Mouse (Mus musculus) neutrophil, adult 59 days (primary cell): ENCODE results near the gene Shisa6. TPM values are rescaled to one million over a fixed set of nuclear protein-coding genes. Genes with fewer than 3 reads are reported as not detected.

ENCODE experiments used
- total RNA-seq, 2 experiments: library from RNA; stranded (reverse); gene quantifications; 1 replicate in 1 of 2; 2 replicates in 1 of 2; pipeline ENCODE4 v1.2.4; 2023

Shisa6 gene
- total RNA-seq: not detected

DNA sequence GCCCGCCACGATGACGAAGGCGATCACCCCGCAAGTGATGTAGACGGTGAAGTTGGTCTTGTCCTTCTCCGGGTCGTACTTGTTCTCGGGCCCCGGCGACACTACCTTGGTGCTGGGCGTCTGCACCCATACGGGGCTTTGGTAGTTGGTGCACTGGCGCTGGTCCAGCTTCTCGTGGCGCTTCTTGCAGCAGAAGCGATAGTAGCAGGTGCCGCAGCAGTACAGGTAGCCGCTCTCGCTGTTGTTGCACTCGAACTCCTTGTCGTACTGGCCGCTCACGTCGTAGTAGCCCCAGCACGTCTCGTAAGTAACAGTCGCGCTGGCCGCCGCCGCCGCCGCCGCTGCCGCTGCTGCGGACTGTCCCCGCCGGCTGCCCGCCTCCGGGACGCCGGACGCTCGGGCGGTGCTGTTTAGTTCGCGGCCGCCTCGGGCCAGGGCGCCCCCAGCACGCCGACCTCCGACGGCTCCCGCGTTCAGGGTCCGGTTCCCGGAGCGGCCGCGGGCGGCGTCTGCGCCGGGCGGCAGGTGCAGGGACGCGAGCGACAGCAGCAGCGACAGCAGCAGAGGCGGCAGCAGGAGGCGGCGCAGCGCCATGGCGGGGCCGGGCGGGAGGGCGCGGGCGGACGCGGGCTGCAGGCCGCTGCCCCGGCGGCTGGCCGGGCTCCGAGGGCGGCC, at the start of gene Shisa6:
Gene Shisa6, minus strand, starts transcription at position 594 of the 675 bp plus-strand sequence.

DNA sequence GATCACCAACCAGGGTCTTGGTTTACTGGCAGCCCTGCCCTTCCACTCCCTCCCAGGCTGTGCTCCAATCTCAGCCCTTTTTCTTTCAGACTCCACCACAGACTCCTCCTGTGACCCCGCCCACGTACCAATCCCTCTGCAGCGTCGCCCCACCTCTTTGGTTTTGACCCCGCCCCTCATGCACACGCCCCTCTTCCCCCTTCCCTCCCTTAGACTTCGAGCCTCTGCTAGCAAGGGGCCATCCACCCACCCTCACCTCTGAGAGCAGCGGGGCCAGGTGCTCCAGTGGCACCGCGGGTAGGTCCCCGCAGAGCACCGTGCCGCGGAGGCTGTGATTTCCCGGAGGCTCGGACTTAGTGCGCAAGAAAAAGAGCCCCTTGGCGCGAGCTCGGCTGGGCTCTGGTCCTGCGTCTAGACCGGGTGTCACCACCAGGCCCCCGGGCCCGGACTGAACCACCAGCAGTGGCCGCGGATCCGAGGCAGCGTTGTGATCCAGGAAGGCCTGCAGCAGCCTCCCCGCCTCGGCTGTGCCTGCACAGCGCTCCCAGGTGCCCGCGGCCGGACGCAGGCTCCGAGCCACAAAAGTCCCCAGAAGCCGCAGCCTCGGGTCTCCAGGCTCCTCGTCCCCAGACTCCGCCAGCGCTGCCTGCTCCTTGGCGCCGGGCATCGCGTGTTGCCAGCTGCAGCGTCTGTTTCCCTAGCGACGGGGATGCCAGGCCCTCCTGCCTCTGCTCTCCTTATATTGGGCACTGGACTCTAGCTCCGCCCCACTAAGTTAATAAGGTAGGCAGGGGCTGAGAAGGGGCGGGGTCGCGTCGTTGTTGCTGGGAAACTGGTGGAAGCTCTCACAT, 357.7 kb downstream of the Shisa6 start, which contains the start of gene Dnah9:
Gene Dnah9, minus strand, starts transcription at position 751 of the 851 bp plus-strand sequence.

